Mouse (Mus musculus) E14TG2a.4 (cell line): ENCODE results near the gene Rnf169.

Experiments used
- CTCF ChIP-seq: conservative IDR thresholded peaks from 2 replicates; pipeline ENCODE4 v1.5.1; 2014; ENCODE audit warnings: low read length
- NANOG ChIP-seq: IDR thresholded peaks from 2 replicates; pipeline ENCODE4 v1.6.1; 2014; ENCODE audit warnings: borderline replicate concordance, low read length, mixed read lengths
- POU5F1 ChIP-seq: IDR thresholded peaks from 2 replicates; pipeline ENCODE4 v1.6.1; 2014; ENCODE audit warnings: low read length, borderline replicate concordance

- TF ChIP-seq CTCF = no peak
- TF ChIP-seq POU5F1 = no peak
- no peak for TF ChIP-seq NANOG
Measured at GRCm38 (mm10) chr7:99906346-99906745, 73.9 kb downstream of the Rnf169 start.
